Mouse (Mus musculus): ENCODE data around the gene Pcgf6.
"Not testable (repeated sequence)": the region's sequence is repeated elsewhere in the genome, so short reads cannot be mapped to it uniquely, and the experiment has no call there.

The Pcgf6 gene

DNA sequence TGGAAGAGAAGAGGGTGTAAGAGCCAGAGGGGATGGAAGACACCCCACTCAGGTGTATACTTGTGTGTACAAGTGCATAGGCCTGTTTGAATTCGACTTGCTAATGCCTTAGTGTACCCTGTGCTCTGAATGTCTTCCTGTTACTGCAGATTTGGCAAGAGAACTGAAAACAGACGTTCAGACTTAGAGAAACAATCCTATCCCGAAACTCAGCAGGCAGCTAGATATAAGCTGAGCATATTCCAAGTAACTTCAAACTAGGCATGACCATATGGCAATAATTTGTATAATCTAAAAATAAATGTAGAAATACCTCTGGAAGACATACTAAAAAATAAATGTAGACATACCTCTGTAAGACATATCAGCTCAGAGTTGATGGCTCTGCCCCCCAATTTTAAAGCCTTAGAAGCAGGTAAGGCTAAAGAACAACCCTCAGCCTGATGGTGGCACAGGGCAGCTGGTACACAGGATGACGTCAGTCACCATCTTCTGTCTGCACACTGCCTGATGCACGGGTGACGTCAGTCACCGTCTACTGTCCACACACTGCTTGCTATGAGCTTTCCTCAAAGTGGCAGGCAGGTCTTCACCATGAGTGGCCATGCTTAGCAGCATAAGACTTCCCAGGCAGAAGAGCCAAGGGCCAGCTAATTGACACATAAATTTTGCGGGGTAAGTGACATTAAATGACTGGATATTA lies 52.4 kb downstream of the Pcgf6 start:
- no peak for DNase-seq (ENCODE audit: low spot score)

DNA sequence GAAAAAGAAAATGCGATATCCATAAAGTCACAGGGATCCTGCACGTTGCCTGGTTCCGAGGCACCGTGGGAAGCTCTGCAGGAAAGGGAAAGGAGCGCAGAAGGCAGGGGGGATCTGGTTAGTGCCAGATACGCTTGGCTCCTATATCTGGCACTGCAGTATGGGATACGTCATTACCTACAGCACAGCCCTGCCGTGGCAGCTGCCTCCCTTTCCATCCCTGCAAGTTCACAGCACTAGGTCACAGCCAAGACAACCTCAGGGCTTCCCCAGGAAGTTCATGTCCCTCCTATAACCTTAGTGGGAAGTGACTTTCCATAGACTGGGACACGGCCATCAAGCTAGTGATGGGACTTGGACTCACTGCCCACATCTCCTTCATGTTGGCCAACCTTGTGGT lies 54.6 kb downstream of the Pcgf6 start:
- DNase-seq (ENCODE audit: low spot score), result no peak

DNA sequence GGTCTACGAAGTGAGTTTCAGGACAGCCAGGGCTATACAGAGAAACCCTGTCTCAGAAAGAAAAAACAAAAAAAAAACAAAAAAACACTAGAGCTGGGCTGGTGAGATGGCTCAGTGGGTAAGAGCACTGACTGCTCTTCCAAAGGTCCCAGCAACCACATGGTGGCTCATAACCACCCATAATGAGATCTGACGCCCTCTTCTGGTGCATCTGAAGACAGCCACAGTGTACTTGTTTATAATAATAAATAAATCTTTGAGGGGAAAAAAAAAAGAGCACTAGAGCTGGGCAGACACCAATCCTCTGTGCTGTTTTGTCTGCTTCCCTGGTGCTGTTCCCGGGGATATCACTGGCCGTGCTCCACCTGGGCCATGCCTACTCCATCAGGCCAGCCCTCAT lies 58.4 kb downstream of the Pcgf6 start:
- not testable (repeated sequence) for DNase-seq (ENCODE audit: low spot score)

DNA sequence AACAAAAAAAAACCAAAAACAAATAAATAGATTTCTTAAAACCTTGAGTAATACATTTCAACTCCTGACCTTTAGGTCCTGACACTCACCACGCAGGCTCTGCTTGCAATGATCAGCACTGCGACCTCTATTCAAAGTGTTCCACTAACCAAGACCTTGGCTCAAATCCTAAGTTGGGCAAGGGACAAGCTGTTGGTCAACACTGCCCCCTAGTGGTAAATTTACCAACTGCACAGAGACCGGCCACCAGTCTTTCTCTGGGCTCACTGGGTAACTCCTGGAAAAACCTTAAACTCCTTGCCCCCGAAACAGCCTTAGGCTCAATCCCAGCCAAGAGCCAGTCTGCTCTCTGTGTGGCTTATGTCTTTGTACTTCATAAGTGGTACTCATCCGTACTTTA lies 59.6 kb downstream of the Pcgf6 start:
- peak; percentile 73 for DNase-seq (ENCODE audit: low spot score)

DNA sequence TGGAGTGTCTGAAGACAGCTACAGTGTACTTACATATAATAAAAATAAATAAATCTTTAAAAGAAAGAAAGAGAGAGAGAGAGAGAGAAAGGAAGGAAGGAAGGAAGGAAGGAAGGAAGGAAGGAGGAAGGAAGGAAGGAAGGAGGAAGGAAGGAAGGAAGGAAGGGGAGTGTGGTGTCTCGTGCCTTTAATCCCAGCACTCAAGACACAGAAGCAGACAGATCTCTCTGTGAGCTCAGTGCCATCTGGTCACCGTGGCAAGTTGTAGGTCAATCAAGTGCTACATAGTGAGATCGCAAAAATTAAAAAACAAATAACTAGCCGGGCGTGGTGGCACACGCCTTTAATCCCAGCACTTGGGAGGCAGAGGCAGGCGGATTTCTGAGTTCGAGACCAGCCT lies 60.1 kb downstream of the Pcgf6 start:
- DNase-seq (ENCODE audit: low spot score), result not testable (repeated sequence)

DNA sequence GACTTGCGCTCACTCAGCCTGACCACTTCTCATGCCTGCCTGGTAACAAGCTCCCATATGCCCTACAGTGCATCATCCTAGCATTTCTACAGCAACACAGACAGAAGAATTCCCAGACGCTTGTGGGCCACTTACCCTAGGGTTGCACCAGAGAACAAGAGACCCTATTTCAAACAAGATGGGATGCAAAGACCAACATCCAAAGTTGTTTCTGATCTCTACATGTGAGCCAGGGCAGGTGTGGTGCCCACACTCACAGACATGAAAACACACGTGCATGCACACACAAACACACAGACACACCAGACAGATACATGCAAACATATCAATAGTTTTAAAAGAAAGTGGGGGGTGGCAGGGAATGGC lies 60.6 kb downstream of the Pcgf6 start:
- DNase-seq (ENCODE audit: low spot score), result no peak

DNA sequence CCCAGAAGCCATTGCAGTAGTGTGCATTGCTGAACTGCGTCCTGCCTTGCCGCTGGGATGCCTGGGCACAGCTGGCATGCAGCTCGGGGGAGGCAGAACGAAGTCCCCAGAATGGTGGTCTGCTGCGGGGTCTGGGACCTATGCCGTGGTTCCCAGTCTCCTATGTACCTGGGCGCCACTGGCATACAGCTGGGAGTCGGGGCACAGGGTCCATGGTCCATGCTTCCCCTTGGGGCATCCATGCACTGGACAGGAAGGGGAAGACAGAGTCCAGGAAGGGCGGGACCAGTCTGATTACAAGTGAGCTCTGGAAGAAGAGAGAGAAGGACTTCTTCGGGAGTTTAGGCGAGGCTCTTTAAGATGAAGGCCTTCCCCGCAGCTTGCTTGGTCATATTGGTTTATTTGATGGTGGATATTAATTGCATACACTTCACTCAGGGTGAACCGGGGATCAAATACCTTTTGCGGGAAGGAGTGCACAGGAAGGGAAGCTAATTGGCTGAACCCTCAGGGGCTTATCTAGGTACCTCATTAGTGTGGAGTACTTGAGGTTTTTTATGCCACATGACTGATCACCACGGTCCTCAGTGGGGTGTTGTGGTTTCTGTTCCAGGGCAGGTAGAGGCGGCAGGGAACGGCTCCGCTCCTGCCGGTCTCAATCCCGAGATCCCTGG lies 61.1 kb downstream of the Pcgf6 start:
- no peak for DNase-seq (ENCODE audit: low spot score)

DNA sequence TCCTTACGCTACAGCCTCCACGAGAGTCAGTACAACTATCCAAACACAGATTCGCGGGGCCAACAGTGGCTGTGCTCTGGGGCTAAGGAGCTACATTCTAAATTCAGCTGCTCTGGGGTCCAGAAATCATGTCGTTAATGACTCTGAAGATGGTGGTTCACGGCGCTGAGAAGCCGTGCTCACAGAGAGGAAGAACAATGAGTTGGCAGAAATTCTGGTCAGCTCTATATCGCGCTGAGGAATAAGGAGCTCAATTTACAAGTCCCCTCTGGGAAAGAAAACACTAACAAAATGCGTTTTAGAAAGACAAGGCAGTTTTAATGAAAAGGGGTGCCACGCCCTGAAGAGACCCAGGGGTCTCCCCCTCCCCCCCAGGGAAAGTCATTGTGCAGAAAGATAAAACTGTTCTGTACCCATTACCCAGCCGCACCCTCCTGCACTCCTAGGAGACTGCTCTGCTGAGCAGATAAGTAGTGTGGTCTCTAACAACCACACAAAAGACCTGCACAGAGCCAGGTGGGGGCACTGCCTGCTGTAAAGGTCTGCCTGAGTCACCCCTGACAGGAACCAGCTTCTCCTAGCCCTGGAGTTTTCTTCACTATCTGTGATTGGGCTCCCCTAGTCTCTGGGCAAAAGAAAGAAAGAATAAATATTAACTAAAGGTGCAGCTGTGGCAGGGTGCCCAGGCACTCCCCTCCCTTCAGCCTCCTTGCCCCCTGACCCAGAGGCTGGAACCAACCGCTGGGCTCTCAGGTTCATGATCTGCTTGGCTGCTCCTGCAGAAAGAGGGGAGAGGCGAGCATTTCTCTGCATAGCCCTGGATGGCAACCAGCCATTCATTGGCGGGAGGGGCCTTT lies 62.2 kb downstream of the Pcgf6 start:
- DNase-seq (ENCODE audit: low spot score), result no peak

DNA sequence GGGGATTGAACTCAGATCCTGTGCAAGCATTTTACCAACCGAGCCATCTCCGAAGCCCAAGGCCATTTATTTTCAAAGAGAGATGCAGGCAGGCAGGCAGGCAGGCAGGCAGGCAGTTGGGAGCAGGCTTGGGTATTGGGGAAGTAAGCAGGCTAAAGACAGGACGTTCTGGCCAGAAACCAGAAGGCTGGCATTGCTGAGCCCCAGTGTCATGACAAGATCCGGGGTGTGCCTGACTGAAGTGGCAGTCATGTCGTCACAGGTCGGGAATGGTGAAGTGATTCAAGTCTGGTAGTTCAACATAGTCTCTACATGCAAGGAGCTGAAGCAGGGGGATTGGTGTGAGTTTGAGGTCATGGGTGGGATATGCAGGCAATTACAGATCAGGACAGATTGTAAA lies 63.1 kb downstream of the Pcgf6 start:
- no peak for DNase-seq (ENCODE audit: low spot score)

DNA sequence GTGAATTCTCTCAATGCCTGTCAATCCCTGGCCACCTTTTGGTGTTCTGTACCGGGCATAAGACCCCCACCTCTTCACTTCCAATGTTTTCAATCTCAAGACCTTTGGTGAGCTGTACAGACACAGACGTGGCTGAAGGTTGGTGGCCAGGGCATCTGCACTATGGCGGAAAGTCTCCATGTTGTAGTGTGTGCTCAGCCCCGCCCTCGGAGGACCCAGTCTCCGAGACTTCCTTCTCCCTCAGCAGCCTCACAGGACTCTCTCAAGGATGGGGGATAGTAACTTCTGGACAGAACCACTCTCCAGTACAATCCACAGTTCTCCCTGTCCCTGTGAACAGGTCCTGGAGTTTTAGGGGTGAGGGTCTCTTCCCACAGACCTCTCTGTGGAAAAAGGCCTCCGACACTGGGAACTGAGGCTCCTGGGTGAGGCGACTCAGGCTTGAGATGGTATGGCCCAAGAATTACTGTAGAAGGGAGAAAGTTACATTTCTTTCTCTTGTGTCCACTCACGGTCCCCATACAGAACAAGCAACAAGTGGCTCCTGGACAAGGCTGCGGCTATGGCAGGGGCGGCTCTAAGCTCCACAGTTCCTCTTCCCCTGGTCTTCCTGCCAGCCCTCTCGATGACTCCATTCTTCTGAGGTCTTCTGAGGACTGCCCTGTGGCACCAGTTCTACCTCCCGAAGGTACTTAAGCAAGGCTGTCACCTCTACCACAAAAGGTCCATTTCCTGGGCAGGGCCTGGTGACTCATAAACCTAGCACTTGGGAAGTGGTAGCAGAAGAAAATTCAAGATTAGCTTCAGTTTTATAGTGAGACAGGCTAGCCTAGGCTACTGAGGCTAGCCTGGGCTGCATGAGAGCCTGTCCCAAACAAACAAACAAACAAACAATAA lies 65.7 kb downstream of the Pcgf6 start:
- no peak for DNase-seq (ENCODE audit: low spot score)

DNA sequence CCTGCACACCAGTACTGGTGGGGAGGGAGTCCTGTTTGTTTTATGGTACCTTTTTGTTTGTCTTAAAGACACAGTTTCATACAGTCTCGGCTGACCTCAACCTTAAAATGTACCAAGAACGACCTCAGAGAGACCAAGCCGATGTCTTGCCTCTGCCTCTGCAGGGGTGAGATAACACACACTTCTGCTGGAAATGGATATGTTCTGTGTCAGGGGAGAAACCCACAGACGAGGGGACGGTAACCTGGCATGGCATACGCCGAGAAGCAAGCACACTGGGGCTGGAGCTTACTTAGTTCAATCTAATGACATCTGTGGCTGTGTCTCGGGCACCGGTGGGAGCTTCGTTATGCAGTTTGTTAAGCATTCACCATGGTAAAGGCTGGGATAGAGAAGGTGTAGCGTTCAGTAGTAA lies 66.7 kb downstream of the Pcgf6 start:
- DNase-seq (ENCODE audit: low spot score), result no peak

Measured in T-cell, adult 2 months (primary cell).